ENCODE assay signal across 8 mouse cellular contexts in genomic region chr15:81989371-81990062, GRCm38 (mm10). TPM values are rescaled to one million over a fixed set of nuclear protein-coding genes. Genes with fewer than 3 reads are reported as not detected.
DNase-seq lines count a peak whose midpoint lies in the region; ATAC-seq and TF ChIP-seq lines count a peak whose summit lies in the region.

No protein-coding gene starts in this region.

- 41% methylated on average over 11 of the region's 11 CpGs for WGBS in heart, embryonic 11.5 days (ENCODE audit: insufficient replicate concordance)
- 46% methylated on average over 11 of the region's 11 CpGs for WGBS in kidney, embryonic 15.5 days
- 46% methylated on average over 11 of the region's 11 CpGs for WGBS in limb, embryonic 15.5 days

- no peaks in the 10 kb centered on the region for H3K4me1 ChIP-seq in bone marrow macrophage, adult 2 months (ENCODE audit: control insufficient read depth, insufficient read depth, low read length)
- peaks cover 13% of the 10 kb centered on the region for H3K4me1 ChIP-seq in heart, embryonic 11.5 days (ENCODE audit: control insufficient read depth, insufficient read depth, low read length)
- H3K4me1 ChIP-seq in kidney, embryonic 15.5 days = peaks cover 6% of the 10 kb centered on the region; the same call in 1 of the 2 replicates
- peaks cover 3% of the 10 kb centered on the region; the same call in 1 of the 2 replicates for H3K4me1 ChIP-seq in limb, embryonic 15.5 days

- H3K9ac ChIP-seq in heart, embryonic 11.5 days (ENCODE audit: low read depth, low read length) = 0 out of 2 replicates have a peak overlapping the region, but pooled peaks have one; percentile 22
- H3K9ac ChIP-seq in kidney, embryonic 15.5 days = no peak overlapping the region
- H3K9ac ChIP-seq in limb, embryonic 15.5 days = no peak overlapping the region

- DNase-seq in 416B (ENCODE audit: low read depth) = peak; percentile 90
- DNase-seq in monocyte, adult 2 months (ENCODE audit: low read depth in 1 of 2, low spot score in 2 of 2) = peak; percentile 28 to 56
- DNase-seq in spleen, postnatal 14 days (ENCODE audit: low spot score in 2 of 2) = peak; percentile 63 to 73

- peaks cover 2% of the 10 kb centered on the region; the same call in 1 of the 2 replicates for H3K36me3 ChIP-seq in heart, embryonic 11.5 days (ENCODE audit: control insufficient read depth, insufficient read depth, low read length)
- peaks cover 15% of the 10 kb centered on the region for H3K36me3 ChIP-seq in kidney, embryonic 15.5 days
- peaks cover 13% of the 10 kb centered on the region for H3K36me3 ChIP-seq in limb, embryonic 15.5 days

- no peak overlapping the region for H3K4me2 ChIP-seq in heart, embryonic 11.5 days
- no peak overlapping the region for H3K4me2 ChIP-seq in kidney, embryonic 15.5 days
- no peak overlapping the region for H3K4me2 ChIP-seq in limb, embryonic 15.5 days

- H3K4me3 ChIP-seq in bone marrow macrophage, adult 2 months (ENCODE audit: insufficient read depth, low read length) = no peak overlapping the region
- H3K4me3 ChIP-seq in heart, embryonic 11.5 days (ENCODE audit: low read depth, low read length) = no peak overlapping the region
- no peak overlapping the region for H3K4me3 ChIP-seq in kidney, embryonic 15.5 days (replicated peaks)
- no peak overlapping the region for H3K4me3 ChIP-seq in limb, embryonic 15.5 days

- H3K27me3 ChIP-seq in heart, embryonic 11.5 days (ENCODE audit: control insufficient read depth, insufficient read depth, low read length) = no peaks in the 10 kb centered on the region
- no peaks in the 10 kb centered on the region for H3K27me3 ChIP-seq in kidney, embryonic 15.5 days
- H3K27me3 ChIP-seq in limb, embryonic 15.5 days = no peaks in the 10 kb centered on the region

- no peak for TF ChIP-seq POLR2A in bone marrow macrophage, adult 2 months (IDR thresholded peaks at IDR 0.05; ENCODE audit: borderline replicate concordance, low read depth, low read length)

- H3K27ac ChIP-seq in bone marrow macrophage, adult 2 months (ENCODE audit: insufficient read depth, low read depth, low read length) = no peak overlapping the region
- H3K27ac ChIP-seq in heart, embryonic 11.5 days (ENCODE audit: low read depth, low read length) = no peak overlapping the region
- H3K27ac ChIP-seq in kidney, embryonic 15.5 days = no peak overlapping the region
- 0 out of 2 replicates have a peak overlapping the region, but pooled peaks have one; percentile 14 for H3K27ac ChIP-seq in limb, embryonic 15.5 days

- TF ChIP-seq CTCF in bone marrow macrophage, adult 2 months (IDR thresholded peaks at IDR 0.05; ENCODE audit: low read depth, low read length) = peak; percentile 72

- H3K9me3 ChIP-seq in heart, embryonic 11.5 days (replicated peaks; ENCODE audit: control insufficient read depth, low read length) = no peaks in the 10 kb centered on the region
- no peaks in the 10 kb centered on the region for H3K9me3 ChIP-seq in kidney, embryonic 15.5 days (replicated peaks)
- no peaks in the 10 kb centered on the region for H3K9me3 ChIP-seq in limb, embryonic 15.5 days

- peak; percentile 81 for ATAC-seq in erythroblast, adult 5-6 weeks (replicated peaks; ENCODE audit: low FRiP score, poor library complexity, severe bottlenecking)
- no peak; the same call in 1 of the 2 replicates for ATAC-seq in heart, embryonic 11.5 days (replicated peaks; ENCODE audit: insufficient number of reproducible peaks, low FRiP score, low TSS enrichment)
- ATAC-seq in kidney, embryonic 15.5 days (replicated peaks; ENCODE audit: low FRiP score) = 0 out of 2 replicates have a peak, but pooled peaks have one; percentile 47
- no peak for ATAC-seq in limb, embryonic 15.5 days (ENCODE audit: insufficient number of reproducible peaks, low FRiP score, low TSS enrichment, low read depth)

RNA-seq across cellular contexts. Expression of gene Xrcc6, which starts 1.9 kb away (rescaled TPM):
- 20.0 and 21.0 TPM in 2 replicates for polyA plus RNA-seq in bone marrow macrophage, adult 2 months (2012; ENCODE audit: insufficient read depth, insufficient read length, missing spikeins)
- 17.6 and 41.7 TPM in 2 replicates for total RNA-seq in erythroblast, adult 5-6 weeks (2015; ENCODE audit: low replicate concordance)
- total RNA-seq in erythroblast, adult 5-6 weeks (2017; ENCODE audit: low replicate concordance) = 23.6 and 52.2 TPM in 2 replicates
- polyA plus RNA-seq in heart, embryonic 11.5 days (2014; fragmentation: Nextera tagmentation; extraction: Ambion mirVana) = 80.9 and 81.0 TPM in 2 replicates
- polyA plus RNA-seq in kidney, embryonic 15.5 days (2015; fragmentation: Nextera tagmentation; extraction: Ambion mirVana) = 83.3 and 87.0 TPM in 2 replicates
- 73.8 and 77.5 TPM in 2 replicates for polyA plus RNA-seq in limb, embryonic 15.5 days (2015; fragmentation: Nextera tagmentation; extraction: Ambion mirVana)

RNA-seq across cellular contexts. Expression of gene 1700029P11Rik, which starts 9.2 kb away (rescaled TPM):
- not detected in 2 replicates for polyA plus RNA-seq in bone marrow macrophage, adult 2 months (2012; ENCODE audit: insufficient read depth, insufficient read length, missing spikeins)
- not detected in 2 replicates for total RNA-seq in erythroblast, adult 5-6 weeks (2015; ENCODE audit: low replicate concordance)
- not detected in 2 replicates for total RNA-seq in erythroblast, adult 5-6 weeks (2017; ENCODE audit: low replicate concordance)
- polyA plus RNA-seq in heart, embryonic 11.5 days (2014; fragmentation: Nextera tagmentation; extraction: Ambion mirVana) = not detected in 2 replicates
- not detected in 2 replicates for polyA plus RNA-seq in kidney, embryonic 15.5 days (2015; fragmentation: Nextera tagmentation; extraction: Ambion mirVana)
- polyA plus RNA-seq in limb, embryonic 15.5 days (2015; fragmentation: Nextera tagmentation; extraction: Ambion mirVana) = not detected in 2 replicates

RNA-seq across cellular contexts. Expression of gene Pmm1, which starts 28.8 kb away (rescaled TPM):
- 16.7 and 20.7 TPM in 2 replicates for polyA plus RNA-seq in bone marrow macrophage, adult 2 months (2012; ENCODE audit: insufficient read depth, insufficient read length, missing spikeins)
- 2.3 and 20.3 TPM in 2 replicates for total RNA-seq in erythroblast, adult 5-6 weeks (2015; ENCODE audit: low replicate concordance)
- total RNA-seq in erythroblast, adult 5-6 weeks (2017; ENCODE audit: low replicate concordance) = 3.9 and 9.5 TPM in 2 replicates
- polyA plus RNA-seq in heart, embryonic 11.5 days (2014; fragmentation: Nextera tagmentation; extraction: Ambion mirVana) = 22.5 and 22.6 TPM in 2 replicates
- 28.8 and 35.3 TPM in 2 replicates for polyA plus RNA-seq in kidney, embryonic 15.5 days (2015; fragmentation: Nextera tagmentation; extraction: Ambion mirVana)
- polyA plus RNA-seq in limb, embryonic 15.5 days (2015; fragmentation: Nextera tagmentation; extraction: Ambion mirVana) = 39.5 and 40.5 TPM in 2 replicates

RNA-seq across cellular contexts. Expression of gene Desi1, which starts 44.1 kb away (rescaled TPM):
- 20.9 and 28.1 TPM in 2 replicates for polyA plus RNA-seq in bone marrow macrophage, adult 2 months (2012; ENCODE audit: insufficient read depth, insufficient read length, missing spikeins)
- 12.5 and 27.0 TPM in 2 replicates for total RNA-seq in erythroblast, adult 5-6 weeks (2015; ENCODE audit: low replicate concordance)
- 3.6 and 5.0 TPM in 2 replicates for total RNA-seq in erythroblast, adult 5-6 weeks (2017; ENCODE audit: low replicate concordance)
- polyA plus RNA-seq in heart, embryonic 11.5 days (2014; fragmentation: Nextera tagmentation; extraction: Ambion mirVana) = 23.8 TPM in 2 replicates
- polyA plus RNA-seq in kidney, embryonic 15.5 days (2015; fragmentation: Nextera tagmentation; extraction: Ambion mirVana) = 25.1 and 26.3 TPM in 2 replicates
- polyA plus RNA-seq in limb, embryonic 15.5 days (2015; fragmentation: Nextera tagmentation; extraction: Ambion mirVana) = 30.2 and 30.9 TPM in 2 replicates

RNA-seq across cellular contexts. Expression of gene Csdc2, which starts 53.0 kb away (rescaled TPM):
- 0.29 TPM in 1 of 2 replicates, not detected in the other for polyA plus RNA-seq in bone marrow macrophage, adult 2 months (2012; ENCODE audit: insufficient read depth, insufficient read length, missing spikeins)
- total RNA-seq in erythroblast, adult 5-6 weeks (2015; ENCODE audit: low replicate concordance) = not detected in 2 replicates
- total RNA-seq in erythroblast, adult 5-6 weeks (2017; ENCODE audit: low replicate concordance) = not detected in 2 replicates
- polyA plus RNA-seq in heart, embryonic 11.5 days (2014; fragmentation: Nextera tagmentation; extraction: Ambion mirVana) = 6.7 and 6.8 TPM in 2 replicates
- polyA plus RNA-seq in kidney, embryonic 15.5 days (2015; fragmentation: Nextera tagmentation; extraction: Ambion mirVana) = 24.7 and 30.7 TPM in 2 replicates
- 14.0 and 16.1 TPM in 2 replicates for polyA plus RNA-seq in limb, embryonic 15.5 days (2015; fragmentation: Nextera tagmentation; extraction: Ambion mirVana)

Comparison
In these comparisons a context has a peak if more than half of its experiments do, and no peak if none do; other contexts are left out.
1. ATAC-seq: peak in erythroblast, adult 5-6 weeks (single experiment) and kidney, embryonic 15.5 days (single experiment); none in heart, embryonic 11.5 days (single experiment) and limb, embryonic 15.5 days (single experiment).
2. Peak in every context shown above with its lines, with median percentiles within 50 percentile points of each other: DNase-seq.